Mouse (Mus musculus): Measurements from ENCODE around the gene Mad1l1. TPM values are rescaled to one million over a fixed set of nuclear protein-coding genes. Genes with fewer than 3 reads are reported as not detected.

Mad1l1 gene
- total and polyA plus RNA-seq, 2 experiments, result 6.7 to 14.4 TPM

DNA sequence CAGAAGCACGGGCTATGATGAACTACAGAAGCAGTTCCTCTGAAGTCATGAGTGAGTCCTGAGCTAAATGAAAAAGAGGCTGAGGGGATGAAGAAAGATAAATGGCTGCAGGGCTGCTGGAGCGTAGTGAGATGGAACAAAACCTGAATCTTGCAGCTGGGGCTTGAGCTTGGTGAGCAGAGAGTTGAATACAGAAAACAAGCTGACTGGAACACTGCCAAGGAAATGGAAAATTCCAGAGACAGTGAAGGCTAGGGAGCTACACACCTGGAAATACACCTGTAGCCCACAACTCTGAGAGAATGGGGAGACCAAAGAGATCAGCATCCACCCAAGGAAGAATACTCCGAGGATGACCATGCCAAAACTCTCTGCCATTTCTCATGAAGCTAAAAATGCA is 93.0 kb downstream of the Mad1l1 start:
- peaks cover 2% of the 10 kb centered on the region; the same call in 1 of the 2 replicates for H3K79me2 ChIP-seq (ENCODE audit: control insufficient read depth, insufficient read depth, low read length)
- TF ChIP-seq POLR2A (IDR thresholded peaks at IDR 0.05; ENCODE audit: extremely low read depth, insufficient read depth, low read length) (no peak), CTCF (IDR thresholded peaks at IDR 0.05; ENCODE audit: low read depth, low read length) (no peak)
- H3K4me1 ChIP-seq (ENCODE audit: control insufficient read depth, insufficient read depth, low read length), result no peaks in the 10 kb centered on the region
- WGBS, result 96% methylated on average over 3 of the region's 3 CpGs
- no peak overlapping the region for H3K9ac ChIP-seq (ENCODE audit: low read depth, low read length)
- H3K27ac ChIP-seq (replicated peaks; ENCODE audit: insufficient read depth, low read depth, low read length), result no peak overlapping the region
- H3K36me3 ChIP-seq (ENCODE audit: control insufficient read depth, insufficient read depth, low read length), result no peaks in the 10 kb centered on the region
- DNase-seq (ENCODE audit: extremely low read depth, low read depth, low spot score), result no peak
- H3K4me3 ChIP-seq (ENCODE audit: insufficient read depth, low read depth, low read length), result no peak overlapping the region
- no peaks in the 10 kb centered on the region for H3K27me3 ChIP-seq (ENCODE audit: control insufficient read depth, insufficient read depth, low read length)

GRCm38 (mm10) chr5:140226871-140227270 is 94.5 kb downstream of the Mad1l1 start:
- no peak overlapping the region for H3K27ac ChIP-seq (replicated peaks; ENCODE audit: insufficient read depth, low read depth, low read length)
- H3K36me3 ChIP-seq (ENCODE audit: control insufficient read depth, insufficient read depth, low read length), result no peaks in the 10 kb centered on the region
- H3K79me2 ChIP-seq (ENCODE audit: control insufficient read depth, insufficient read depth, low read length), result peaks cover 2% of the 10 kb centered on the region; the same call in 1 of the 2 replicates
- no peaks in the 10 kb centered on the region for H3K27me3 ChIP-seq (ENCODE audit: control insufficient read depth, insufficient read depth, low read length)
- no peak for TF ChIP-seq POLR2A (IDR thresholded peaks at IDR 0.05; ENCODE audit: extremely low read depth, insufficient read depth, low read length)
- no peak for TF ChIP-seq CTCF (IDR thresholded peaks at IDR 0.05; ENCODE audit: low read depth, low read length)
- H3K4me1 ChIP-seq (ENCODE audit: control insufficient read depth, insufficient read depth, low read length), result no peaks in the 10 kb centered on the region
- 92% methylated on average over 3 of the region's 3 CpGs for WGBS
- DNase-seq (ENCODE audit: extremely low read depth, low read depth, low spot score), result no peak
- no peak overlapping the region for H3K9ac ChIP-seq (ENCODE audit: low read depth, low read length)
- H3K4me3 ChIP-seq (ENCODE audit: insufficient read depth, low read depth, low read length), result no peak overlapping the region

DNA sequence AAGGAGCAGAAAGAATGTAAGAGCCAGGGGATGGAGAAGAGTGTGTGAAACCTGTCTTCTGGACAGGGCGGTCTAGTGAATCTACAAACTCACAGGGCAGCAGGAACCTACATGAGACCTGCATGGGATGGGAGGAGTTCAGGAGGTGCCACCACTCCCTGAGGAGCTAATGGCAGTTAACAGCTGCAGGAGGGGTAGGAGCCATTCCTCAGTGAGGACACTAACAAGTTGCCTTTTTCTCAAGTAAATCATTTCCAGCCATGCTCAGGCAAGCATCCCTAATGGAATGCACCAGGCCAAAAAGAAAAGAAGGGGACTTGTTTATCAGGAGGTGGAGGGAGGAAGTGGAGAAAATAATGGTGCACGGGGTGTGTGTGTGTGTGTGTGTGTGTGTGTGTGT is 95.5 kb downstream of the Mad1l1 start:
- H3K4me3 ChIP-seq (ENCODE audit: insufficient read depth, low read depth, low read length), result no peak overlapping the region
- TF ChIP-seq CTCF (IDR thresholded peaks at IDR 0.05; ENCODE audit: low read depth, low read length) (no peak), POLR2A (IDR thresholded peaks at IDR 0.05; ENCODE audit: extremely low read depth, insufficient read depth, low read length) (no peak)
- H3K27ac ChIP-seq (replicated peaks; ENCODE audit: insufficient read depth, low read depth, low read length), result no peak overlapping the region
- no peak for DNase-seq (ENCODE audit: extremely low read depth, low read depth, low spot score)
- no peaks in the 10 kb centered on the region for H3K27me3 ChIP-seq (ENCODE audit: control insufficient read depth, insufficient read depth, low read length)
- no peaks in the 10 kb centered on the region; the same call in 1 of the 2 replicates for H3K4me1 ChIP-seq (ENCODE audit: control insufficient read depth, insufficient read depth, low read length)
- 72% methylated on average over 2 of the region's 2 CpGs for WGBS
- no peak overlapping the region for H3K9ac ChIP-seq (ENCODE audit: low read depth, low read length)
- H3K79me2 ChIP-seq (ENCODE audit: control insufficient read depth, insufficient read depth, low read length), result peaks cover 2% of the 10 kb centered on the region; the same call in 1 of the 2 replicates
- H3K36me3 ChIP-seq (ENCODE audit: control insufficient read depth, insufficient read depth, low read length), result no peaks in the 10 kb centered on the region

GRCm38 (mm10) chr5:140225103-140225502 is 96.2 kb downstream of the Mad1l1 start:
- 94% methylated on average over 2 of the region's 2 CpGs for WGBS
- Histone ChIP-seq H3K27ac (replicated peaks; ENCODE audit: insufficient read depth, low read depth, low read length) (no peak overlapping the region), H3K4me1 (ENCODE audit: control insufficient read depth, insufficient read depth, low read length) (no peaks in the 10 kb centered on the region; the same call in 1 of the 2 replicates), H3K79me2 (ENCODE audit: control insufficient read depth, insufficient read depth, low read length) (peaks cover 2% of the 10 kb centered on the region; the same call in 1 of the 2 replicates), H3K4me3 (ENCODE audit: insufficient read depth, low read depth, low read length) (no peak overlapping the region), H3K36me3 (ENCODE audit: control insufficient read depth, insufficient read depth, low read length) (no peaks in the 10 kb centered on the region), H3K9ac (ENCODE audit: low read depth, low read length) (no peak overlapping the region), H3K27me3 (ENCODE audit: control insufficient read depth, insufficient read depth, low read length) (no peaks in the 10 kb centered on the region)
- DNase-seq (ENCODE audit: extremely low read depth, low read depth, low spot score), result no peak
- no peak for TF ChIP-seq POLR2A (IDR thresholded peaks at IDR 0.05; ENCODE audit: extremely low read depth, insufficient read depth, low read length)
- no peak for TF ChIP-seq CTCF (IDR thresholded peaks at IDR 0.05; ENCODE audit: low read depth, low read length)

- H3K27ac ChIP-seq (replicated peaks; ENCODE audit: insufficient read depth, low read depth, low read length), result no peak overlapping the region
- H3K4me3 ChIP-seq (ENCODE audit: insufficient read depth, low read depth, low read length), result no peak overlapping the region
- H3K9ac ChIP-seq (ENCODE audit: low read depth, low read length), result no peak overlapping the region
- H3K36me3 ChIP-seq (ENCODE audit: control insufficient read depth, insufficient read depth, low read length), result no peaks in the 10 kb centered on the region
- H3K27me3 ChIP-seq (ENCODE audit: control insufficient read depth, insufficient read depth, low read length), result no peaks in the 10 kb centered on the region
- H3K4me1 ChIP-seq (ENCODE audit: control insufficient read depth, insufficient read depth, low read length), result no peaks in the 10 kb centered on the region; the same call in 1 of the 2 replicates
- no peak for DNase-seq (ENCODE audit: extremely low read depth, low read depth, low spot score)
- 95% methylated on average over 20 of the region's 20 CpGs for WGBS
- no peaks in the 10 kb centered on the region; the same call in 1 of the 2 replicates for H3K79me2 ChIP-seq (ENCODE audit: control insufficient read depth, insufficient read depth, low read length)
- no peak for TF ChIP-seq CTCF (IDR thresholded peaks at IDR 0.05; ENCODE audit: low read depth, low read length)
- no peak for TF ChIP-seq POLR2A (IDR thresholded peaks at IDR 0.05; ENCODE audit: extremely low read depth, insufficient read depth, low read length)
Observed at GRCm38 (mm10) chr5:140223070-140224053, 98.0 kb downstream of the Mad1l1 start.

All from liver, adult 2 months (tissue).